Mouse (Mus musculus) kidney, embryonic 15.5 days (tissue): ENCODE results near the gene Prr19. TPM values are rescaled to one million over a fixed set of nuclear protein-coding genes. Genes with fewer than 3 reads are reported as not detected.

Source experiments
- ATAC-seq: fragments of 200-750 bp; cut with Nextera tagmentation; replicated peaks from 2 replicates; pipeline ENCODE4 v1.8.0; 2017; ENCODE audit warnings: moderate TSS enrichment; ENCODE audit not compliant: low FRiP score
- H3K27ac ChIP-seq: fragments of 300-500 bp; sonication (generic); 2 replicates; pipeline ENCODE4 v1.5.1; 2015; ENCODE audit warnings: mild to moderate bottlenecking, inconsistent platforms
- H3K27me3 ChIP-seq: fragments of 300-500 bp; sonication (generic); 2 replicates; pipeline ENCODE4 v1.6.1; 2015; ENCODE audit warnings: inconsistent platforms
- H3K36me3 ChIP-seq: fragments of 300-500 bp; sonication (generic); 2 replicates; pipeline ENCODE4 v1.6.1; 2015; ENCODE audit warnings: inconsistent platforms
- H3K4me1 ChIP-seq: fragments of 300-500 bp; sonication (generic); 2 replicates; pipeline ENCODE4 v1.6.1; 2015; ENCODE audit warnings: inconsistent platforms
- H3K4me2 ChIP-seq: fragments of 300-500 bp; sonication (generic); 2 replicates; pipeline ENCODE4 v1.6.1; 2015; ENCODE audit warnings: moderate library complexity, mild to moderate bottlenecking, inconsistent platforms
- H3K4me3 ChIP-seq: fragments of 300-500 bp; sonication (generic); replicated peaks from 2 replicates; pipeline ENCODE4 v1.5.1; 2015; ENCODE audit warnings: mild to moderate bottlenecking, inconsistent platforms
- H3K9ac ChIP-seq: fragments of 300-500 bp; sonication (generic); 2 replicates; pipeline ENCODE4 v1.6.1; 2015; ENCODE audit warnings: mild to moderate bottlenecking, inconsistent platforms
- H3K9me3 ChIP-seq: fragments of 300-500 bp; sonication (generic); replicated peaks from 2 replicates; pipeline ENCODE4 v1.6.1; 2016; ENCODE audit warnings: inconsistent platforms
- WGBS: fragments of 180-500 bp; shearing (Covaris S2); methylation state at CpG from one replicate; pipeline ENCODE4 v1.1.7; 2015; ENCODE audit warnings: mixed read lengths; 5-methylcytosine and 5-hydroxymethylcytosine counted together
- polyA plus RNA-seq: library from polyadenylated mRNA; unstranded; fragments of >200 nt; fragmentation: Nextera tagmentation; extraction: Ambion mirVana; gene quantifications from 2 replicates; pipeline ENCODE4 v1.2.1, GENCODE M21; 2015

Prr19 gene
- polyA plus RNA-seq, 1 experiment from 2014 or later, result 0.90 TPM

DNA sequence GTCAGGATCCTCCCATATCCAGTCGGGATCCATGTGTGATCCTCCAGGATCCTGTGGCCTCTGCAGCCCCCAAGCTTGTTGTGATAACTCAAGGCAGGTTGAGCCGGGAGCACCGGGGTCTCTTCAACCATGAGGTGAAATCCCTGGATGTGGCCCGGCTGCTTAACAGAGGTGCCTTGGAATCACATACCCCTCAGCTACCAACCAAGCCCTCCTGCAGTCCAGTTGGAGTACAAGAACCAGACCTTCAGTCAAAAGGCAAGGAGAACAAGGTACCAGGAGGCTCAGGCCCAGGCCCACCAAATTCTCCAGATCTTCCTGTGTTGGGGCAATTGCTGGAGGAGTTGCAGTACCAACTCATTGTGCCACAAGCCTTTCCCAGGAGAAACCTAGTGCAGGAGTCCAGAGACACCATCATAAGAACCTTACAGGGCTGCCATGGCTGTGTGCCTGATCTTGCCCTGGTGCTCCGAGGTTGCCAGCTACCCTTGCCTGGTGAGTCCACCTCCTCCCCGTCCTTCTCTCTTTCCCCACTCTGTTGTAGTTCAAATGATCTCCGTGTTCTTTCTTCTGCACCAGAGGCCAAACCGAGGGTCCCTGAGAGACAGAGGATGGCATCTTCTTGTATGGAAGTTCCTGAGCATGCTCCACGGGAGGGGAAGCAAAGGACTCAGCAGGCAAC is 1.9 kb downstream of the Prr19 start:
- 68% methylated on average over 9 of the region's 9 CpGs for WGBS
- H3K27me3 ChIP-seq, result peaks cover 21% of the 10 kb centered on the region
- H3K4me1 ChIP-seq, result peaks cover 20% of the 10 kb centered on the region
- H3K4me2 ChIP-seq, result no peak overlapping the region
- ATAC-seq, result no peak
- no peak overlapping the region for H3K4me3 ChIP-seq
- H3K9me3 ChIP-seq, result no peaks in the 10 kb centered on the region
- H3K36me3 ChIP-seq, result no peaks in the 10 kb centered on the region
- H3K9ac ChIP-seq, result no peak overlapping the region
- no peak overlapping the region for H3K27ac ChIP-seq

GRCm38 (mm10) chr7:25303685-25304006 is 2.4 kb downstream of the Prr19 start:
- H3K4me1 ChIP-seq, result peaks cover 15% of the 10 kb centered on the region
- H3K9me3 ChIP-seq, result no peaks in the 10 kb centered on the region
- H3K27ac ChIP-seq, result no peak overlapping the region
- 69% methylated on average over 3 of the region's 3 CpGs for WGBS
- no peak overlapping the region for H3K9ac ChIP-seq
- peaks cover 24% of the 10 kb centered on the region for H3K27me3 ChIP-seq
- no peak overlapping the region for H3K4me2 ChIP-seq
- no peak overlapping the region for H3K4me3 ChIP-seq
- H3K36me3 ChIP-seq, result no peaks in the 10 kb centered on the region
- ATAC-seq, result no peak

- no peaks in the 10 kb centered on the region for H3K9me3 ChIP-seq
- H3K4me2 ChIP-seq, result peak overlapping the region; percentile 98
- no peak for ATAC-seq
- H3K9ac ChIP-seq, result 0 out of 2 replicates have a peak overlapping the region, but pooled peaks have one; percentile 21
- no peaks in the 10 kb centered on the region for H3K36me3 ChIP-seq
- WGBS, result 2% methylated on average over 2 of the region's 2 CpGs
- no peak overlapping the region for H3K27ac ChIP-seq
- peaks cover 13% of the 10 kb centered on the region for H3K4me1 ChIP-seq
- H3K27me3 ChIP-seq, result peaks cover 25% of the 10 kb centered on the region
- peak overlapping the region; percentile 57 for H3K4me3 ChIP-seq
Measured at GRCm38 (mm10) chr7:25305481-25305880, 4.3 kb downstream of the Prr19 start.

GRCm38 (mm10) chr7:25305956-25306613 is 4.9 kb downstream of the Prr19 start, which contains the start of gene Tmem145:
Gene Tmem145 (plus strand): TSS chr7:25306106.
- ATAC-seq, result peak; percentile 75
- H3K27ac ChIP-seq, result no peak within 1 kb of the TSS
- H3K9ac ChIP-seq, result peak within 1 kb of the TSS; percentile 21; the same call in 1 of the 2 replicates
- peaks cover 12% of the 10 kb centered on the region for H3K4me1 ChIP-seq
- H3K4me2 ChIP-seq, result peak within 1 kb of the TSS; percentile 98
- peaks cover 28% of the 10 kb centered on the region for H3K27me3 ChIP-seq
- under 1% methylated on average over 47 of the region's 47 CpGs for WGBS
- H3K36me3 ChIP-seq, result no peaks in the 10 kb centered on the region
- H3K9me3 ChIP-seq, result no peaks in the 10 kb centered on the region
- peak within 1 kb of the TSS; percentile 57 for H3K4me3 ChIP-seq

- H3K9me3 ChIP-seq, result no peaks in the 10 kb centered on the region
- WGBS, result 48% methylated on average over 2 of the region's 2 CpGs
- no peak overlapping the region for H3K9ac ChIP-seq
- H3K4me3 ChIP-seq, result peak overlapping the region; percentile 57; the same call in 1 of the 2 replicates
- H3K4me1 ChIP-seq, result peaks cover 10% of the 10 kb centered on the region
- no peak for ATAC-seq
- H3K4me2 ChIP-seq, result no peak overlapping the region
- H3K27me3 ChIP-seq, result peaks cover 33% of the 10 kb centered on the region
- no peak overlapping the region for H3K27ac ChIP-seq
- no peaks in the 10 kb centered on the region for H3K36me3 ChIP-seq
Measured at GRCm38 (mm10) chr7:25306614-25306996, 5.4 kb downstream of the Prr19 start.

- no peak for ATAC-seq
- no peaks in the 10 kb centered on the region for H3K36me3 ChIP-seq
- no peak overlapping the region for H3K4me2 ChIP-seq
- no peaks in the 10 kb centered on the region for H3K9me3 ChIP-seq
- H3K4me3 ChIP-seq, result no peak overlapping the region
- H3K27ac ChIP-seq, result no peak overlapping the region
- peaks cover 10% of the 10 kb centered on the region for H3K4me1 ChIP-seq
- 51% methylated on average over 17 of the region's 17 CpGs for WGBS
- peaks cover 51% of the 10 kb centered on the region for H3K27me3 ChIP-seq
- no peak overlapping the region for H3K9ac ChIP-seq
Measured at GRCm38 (mm10) chr7:25308702-25309318, 7.6 kb downstream of the Prr19 start.

DNA sequence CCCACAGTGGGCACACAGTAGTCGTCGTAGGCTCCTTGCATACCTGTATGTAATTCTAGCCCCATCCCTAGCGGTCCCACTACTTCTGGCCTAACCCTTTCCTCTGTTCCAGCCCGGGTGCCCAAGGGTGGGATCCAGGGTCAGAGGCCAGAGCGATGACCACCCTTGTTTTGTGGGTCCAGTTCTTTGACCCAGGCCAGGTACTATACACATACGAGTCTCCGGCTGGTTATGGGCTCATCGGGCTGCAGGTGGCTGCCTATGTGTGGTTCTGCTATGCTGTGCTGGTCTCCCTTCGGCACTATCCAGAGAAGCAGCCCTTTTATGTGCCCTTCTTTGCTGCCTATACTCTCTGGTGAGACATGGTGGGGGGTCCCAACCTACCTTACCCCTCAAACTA is 8.2 kb downstream of the Prr19 start:
- Histone ChIP-seq H3K9ac (no peak overlapping the region), H3K4me2 (no peak overlapping the region), H3K27me3 (peaks cover 57% of the 10 kb centered on the region), H3K4me3 (no peak overlapping the region), H3K27ac (no peak overlapping the region), H3K9me3 (no peaks in the 10 kb centered on the region), H3K36me3 (no peaks in the 10 kb centered on the region), H3K4me1 (peaks cover 11% of the 10 kb centered on the region)
- 87% methylated on average over 9 of the region's 9 CpGs for WGBS
- no peak for ATAC-seq

DNA sequence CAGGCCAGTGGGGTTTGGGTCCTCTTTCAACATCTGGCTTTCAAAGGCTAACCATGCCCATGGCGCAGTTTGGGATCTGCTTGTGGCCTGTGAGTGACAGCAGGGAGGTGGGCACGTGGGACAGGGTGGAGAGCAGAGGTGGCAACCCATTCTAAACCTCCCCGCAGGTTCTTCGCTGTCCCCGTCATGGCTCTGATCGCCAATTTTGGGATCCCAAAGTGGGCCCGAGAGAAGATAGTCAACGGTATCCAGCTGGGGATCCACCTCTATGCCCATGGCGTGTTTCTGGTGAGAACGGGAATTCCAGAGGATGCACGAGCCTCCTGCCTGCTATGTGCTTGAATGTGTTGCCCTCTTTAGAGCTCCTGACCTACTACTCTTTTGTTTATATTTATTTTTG is 10.0 kb downstream of the Prr19 start:
- peaks cover 20% of the 10 kb centered on the region for H3K4me1 ChIP-seq
- peaks cover 64% of the 10 kb centered on the region for H3K27me3 ChIP-seq
- H3K4me2 ChIP-seq, result no peak overlapping the region
- no peak for ATAC-seq
- H3K36me3 ChIP-seq, result no peaks in the 10 kb centered on the region
- H3K4me3 ChIP-seq, result no peak overlapping the region
- 86% methylated on average over 11 of the region's 11 CpGs for WGBS
- H3K9me3 ChIP-seq, result no peaks in the 10 kb centered on the region
- H3K27ac ChIP-seq, result no peak overlapping the region
- H3K9ac ChIP-seq, result no peak overlapping the region

- Histone ChIP-seq H3K4me2 (no peak overlapping the region), H3K36me3 (no peaks in the 10 kb centered on the region), H3K4me3 (no peak overlapping the region), H3K9me3 (no peaks in the 10 kb centered on the region), H3K27ac (no peak overlapping the region), H3K27me3 (peaks cover 57% of the 10 kb centered on the region), H3K4me1 (peaks cover 31% of the 10 kb centered on the region), H3K9ac (no peak overlapping the region)
- no peak for ATAC-seq
- 54% methylated on average over 7 of the region's 7 CpGs for WGBS
Measured at GRCm38 (mm10) chr7:25313325-25313724, 12.1 kb downstream of the Prr19 start.

GRCm38 (mm10) chr7:25314606-25315305 is 13.5 kb downstream of the Prr19 start:
- H3K27me3 ChIP-seq, result peaks cover 53% of the 10 kb centered on the region
- H3K36me3 ChIP-seq, result peaks cover 3% of the 10 kb centered on the region; the same call in 1 of the 2 replicates
- H3K27ac ChIP-seq, result no peak overlapping the region
- peaks cover 37% of the 10 kb centered on the region for H3K4me1 ChIP-seq
- H3K4me3 ChIP-seq, result peak overlapping the region; percentile 70
- 2% methylated on average over 51 of the region's 51 CpGs for WGBS
- no peaks in the 10 kb centered on the region for H3K9me3 ChIP-seq
- H3K4me2 ChIP-seq, result peak overlapping the region; percentile 92
- H3K9ac ChIP-seq, result peak overlapping the region; percentile 38
- ATAC-seq, result no peak

- Histone ChIP-seq H3K27me3 (peaks cover 53% of the 10 kb centered on the region), H3K4me2 (peak overlapping the region; percentile 92), H3K36me3 (peaks cover 3% of the 10 kb centered on the region; the same call in 1 of the 2 replicates), H3K4me3 (peak overlapping the region; percentile 70), H3K27ac (no peak overlapping the region), H3K9ac (peak overlapping the region; percentile 38), H3K9me3 (no peaks in the 10 kb centered on the region), H3K4me1 (peaks cover 37% of the 10 kb centered on the region)
- WGBS, result under 1% methylated on average over 68 of the region's 69 CpGs
- no peak for ATAC-seq
Measured at GRCm38 (mm10) chr7:25315306-25316041, 14.3 kb downstream of the Prr19 start.
